Mouse (Mus musculus) liver, embryonic 14.5 days (tissue): ENCODE measurements around the gene Gpr183. TPM values are rescaled to one million over a fixed set of nuclear protein-coding genes. Genes with fewer than 3 reads are reported as not detected.

Source experiments
- ATAC-seq: fragments of 200-750 bp; cut with Nextera tagmentation; 2 replicates; pipeline ENCODE4 v1.8.0; 2017; ENCODE audit warnings: moderate number of reproducible peaks, mild to moderate bottlenecking, moderate library complexity; ENCODE audit not compliant: insufficient read depth
- DNase-seq, 3 experiments: peaks; one replicate each; pipeline ENCODE4 v3.0.0-alpha.2; 2012 to 2013; ENCODE audit warnings: low read depth in 3 of 3, low spot score in 3 of 3
- H3K27ac ChIP-seq: fragments of 300-500 bp; sonication (generic); 2 replicates; pipeline ENCODE4 v1.5.1; 2014; ENCODE audit warnings: moderate library complexity, mild to moderate bottlenecking, control low read depth, inconsistent platforms
- H3K27me3 ChIP-seq: fragments of 300-500 bp; sonication (generic); 2 replicates; pipeline ENCODE4 v1.6.1; 2014; ENCODE audit warnings: mild to moderate bottlenecking, low read length, moderate library complexity; ENCODE audit not compliant: control insufficient read depth, insufficient read depth
- H3K36me3 ChIP-seq: fragments of 300-500 bp; sonication (generic); replicated peaks from 2 replicates; pipeline ENCODE4 v1.6.1; 2014; ENCODE audit warnings: low read depth; ENCODE audit not compliant: control insufficient read depth, insufficient read depth
- H3K4me1 ChIP-seq, 2 experiments: fragments of 200-500 bp in 1 of 2; fragments of 300-500 bp in 1 of 2; sonication (generic) in 1 of 2; replicated peaks; 2 replicates each; pipeline ENCODE4 v1.6.1; 2012 to 2014; ENCODE audit warnings: antibody characterized with exemption in 1 of 2, inconsistent platforms in 1 of 2, low read length in 1 of 2; ENCODE audit not compliant: control insufficient read depth in 2 of 2, insufficient read depth in 2 of 2
- H3K4me2 ChIP-seq: fragments of 300-500 bp; sonication (generic); 2 replicates; pipeline ENCODE4 v1.6.1; 2014; ENCODE audit warnings: low read depth, mild to moderate bottlenecking, control low read depth, moderate library complexity
- H3K4me3 ChIP-seq, 2 experiments: fragments of 200-500 bp in 1 of 2; fragments of 300-500 bp in 1 of 2; sonication (generic) in 1 of 2; 2 replicates each; pipeline ENCODE4 v1.5.1; 2012 to 2014; ENCODE audit warnings: low read depth in 2 of 2, low read length in 2 of 2, mild to moderate bottlenecking in 2 of 2, control low read depth in 1 of 2, inconsistent platforms in 1 of 2, moderate library complexity in 1 of 2; ENCODE audit not compliant: insufficient read depth in 1 of 2
- H3K9ac ChIP-seq: fragments of 300-500 bp; sonication (generic); replicated peaks from 2 replicates; pipeline ENCODE4 v1.6.1; 2014; ENCODE audit warnings: mild to moderate bottlenecking, control low read depth, moderate library complexity
- H3K9me3 ChIP-seq: fragments of 300-500 bp; sonication (generic); 2 replicates; pipeline ENCODE4 v1.6.1; 2016; ENCODE audit warnings: low read length, mixed read lengths; ENCODE audit not compliant: control insufficient read depth
- CTCF ChIP-seq: IDR thresholded peaks from 2 replicates; pipeline ENCODE4 v1.5.1; 2016; ENCODE audit warnings: antibody characterized with exemption, low read depth, control low read depth
- EP300 ChIP-seq: IDR thresholded peaks from 2 replicates; pipeline ENCODE4 v1.6.1; 2016; ENCODE audit warnings: antibody characterized with exemption, low read depth
- WGBS: fragments of 180-500 bp; shearing (Covaris S2); extraction: QIAGEN DNeasy Blood & Tissue Kit; methylation state at CpG from one replicate; pipeline ENCODE4 v1.1.7; 2014; ENCODE audit not compliant: insufficient replicate concordance; 5-methylcytosine and 5-hydroxymethylcytosine counted together
- polyA plus RNA-seq, 2 experiments: library from polyadenylated mRNA; depleted of rRNA in 1 of 2; stranded (reverse) in 1 of 2; unstranded in 1 of 2; fragments of >200 nt; fragmentation: Nextera tagmentation in 1 of 2; extraction: Ambion mirVana in 1 of 2; gene quantifications; 2 replicates each; pipeline versions ENCODE4 v1.2.1 to v1.2.3; 2012 to 2014

Gene Gpr183
- polyA plus RNA-seq, 2 experiments, result 0.62 to 0.75 TPM

DNA sequence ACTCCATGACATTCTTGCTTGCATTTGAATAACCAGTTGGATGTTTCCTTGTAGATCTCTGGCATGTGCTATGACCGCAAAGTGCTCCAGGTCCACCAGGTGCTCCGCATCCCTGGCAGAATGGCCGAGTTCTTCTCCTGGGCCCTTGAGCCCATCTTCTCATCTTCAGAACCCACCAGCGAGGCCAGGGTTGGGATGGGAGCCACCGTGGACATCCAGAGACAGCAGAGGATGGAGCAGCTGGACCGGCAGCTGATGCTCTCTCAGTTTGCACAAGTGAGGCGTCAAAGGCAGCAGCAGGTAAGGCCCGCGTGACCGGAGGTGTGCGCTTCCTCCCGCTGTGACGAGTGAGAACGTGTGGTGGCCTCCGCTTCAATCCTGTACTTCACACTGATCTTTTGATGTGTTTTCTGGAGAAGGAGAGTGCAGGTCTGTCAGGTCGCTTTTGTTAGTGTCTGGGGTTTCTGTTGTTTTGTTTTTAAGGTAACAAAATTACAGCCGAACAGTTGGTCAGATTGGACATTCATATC lies 29.2 kb upstream of the Gpr183 start:
- WGBS, result 72% methylated on average over 17 of the region's 17 CpGs
- ATAC-seq, result no peak
- peaks cover 0 to 12% of the 10 kb centered on the region in 2 experiments; a peak in 2 of 4 replicates for H3K4me1 ChIP-seq
- no peak for TF ChIP-seq EP300
- TF ChIP-seq CTCF, result no peak
- no peak overlapping the region for H3K4me2 ChIP-seq
- no peak overlapping the region for H3K9ac ChIP-seq
- DNase-seq, result no peak
- H3K27me3 ChIP-seq, result no peaks in the 10 kb centered on the region
- no peaks in the 10 kb centered on the region for H3K9me3 ChIP-seq
- no peaks in the 10 kb centered on the region for H3K36me3 ChIP-seq
- no peak overlapping the region for H3K27ac ChIP-seq
- no peak overlapping the region for H3K4me3 ChIP-seq

DNA sequence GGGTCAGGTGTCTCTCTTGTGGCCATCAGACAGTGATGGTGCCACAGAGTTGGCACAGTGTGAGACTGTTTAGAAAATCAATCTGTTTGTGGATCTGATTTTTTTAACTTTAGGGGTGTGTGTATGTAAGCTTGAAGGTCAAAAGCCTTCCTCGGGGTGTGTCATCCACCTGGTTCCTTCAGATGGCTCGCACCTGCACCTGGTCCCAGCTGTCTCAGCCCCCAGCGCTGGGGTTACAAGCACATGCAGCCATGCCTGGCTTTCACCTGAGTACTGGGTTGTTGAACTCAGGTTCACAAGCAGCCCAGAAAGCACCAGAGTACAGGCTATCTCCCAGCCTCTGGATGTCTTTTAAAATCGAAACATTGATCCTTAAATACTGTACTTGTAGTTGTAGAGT lies 28.6 kb upstream of the Gpr183 start:
- TF ChIP-seq EP300, result no peak
- no peak for TF ChIP-seq CTCF
- Histone ChIP-seq H3K4me1 (peaks cover 0 to 15% of the 10 kb centered on the region in 2 experiments; a peak in 2 of 4 replicates), H3K27me3 (no peaks in the 10 kb centered on the region), H3K9me3 (no peaks in the 10 kb centered on the region), H3K4me2 (no peak overlapping the region), H3K4me3 (no peak overlapping the region), H3K27ac (no peak overlapping the region), H3K9ac (no peak overlapping the region), H3K36me3 (no peaks in the 10 kb centered on the region)
- DNase-seq (no peak), ATAC-seq (no peak)
- WGBS, result 70% methylated on average over 4 of the region's 4 CpGs

DNA sequence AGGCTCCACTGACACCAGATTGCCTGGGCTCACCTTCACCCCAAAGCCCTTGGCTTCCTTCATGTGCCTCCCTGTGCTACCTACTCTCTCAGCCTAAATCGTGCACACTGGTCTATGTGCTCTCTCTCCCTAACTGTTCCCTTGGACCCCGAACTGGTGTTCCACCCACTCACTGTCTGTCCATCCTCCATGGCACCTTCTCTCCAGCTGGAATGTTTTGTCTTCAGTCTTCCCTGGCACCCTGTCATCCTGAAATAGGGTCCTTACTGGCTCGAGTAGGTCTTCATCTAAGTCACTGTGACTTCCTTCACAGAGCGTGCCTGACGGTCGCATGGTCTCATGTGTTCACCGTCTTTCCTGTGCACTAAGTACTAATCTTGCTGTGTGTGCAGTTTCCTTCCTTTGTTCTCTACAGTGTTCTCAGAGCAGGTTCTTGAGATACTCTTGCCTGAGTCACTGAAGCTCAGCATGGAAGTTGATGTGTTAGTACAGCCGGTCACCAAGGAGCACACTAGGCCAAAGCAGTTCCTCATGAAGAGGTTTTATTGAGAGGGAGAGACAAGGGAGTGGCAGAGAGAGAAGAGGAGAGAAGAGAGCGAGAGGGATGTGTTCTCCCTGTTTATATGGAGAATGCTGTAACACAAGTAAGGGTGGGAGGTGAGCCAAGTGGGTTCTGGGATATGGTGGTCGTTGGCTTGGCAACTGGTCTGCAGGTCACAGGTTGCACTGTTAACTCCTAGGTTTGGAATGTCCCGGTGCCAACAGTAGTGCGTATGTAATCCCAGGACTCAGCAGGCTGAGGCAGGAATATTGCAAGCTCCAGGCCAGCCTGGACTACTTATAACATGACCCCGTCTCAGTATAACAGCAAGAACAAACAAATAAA lies 27.6 kb upstream of the Gpr183 start:
- Histone ChIP-seq H3K9ac (no peak overlapping the region), H3K27me3 (no peaks in the 10 kb centered on the region), H3K4me1 (peaks cover 0 to 16% of the 10 kb centered on the region in 2 experiments; a peak in 2 of 4 replicates), H3K4me2 (no peak overlapping the region), H3K36me3 (no peaks in the 10 kb centered on the region), H3K4me3 (no peak overlapping the region), H3K27ac (no peak overlapping the region), H3K9me3 (no peaks in the 10 kb centered on the region)
- 54% methylated on average over 13 of the region's 13 CpGs for WGBS
- TF ChIP-seq CTCF (no peak), EP300 (no peak)
- ATAC-seq, result peak; percentile 12; the same call in 1 of the 2 replicates
- no peak for DNase-seq

DNA sequence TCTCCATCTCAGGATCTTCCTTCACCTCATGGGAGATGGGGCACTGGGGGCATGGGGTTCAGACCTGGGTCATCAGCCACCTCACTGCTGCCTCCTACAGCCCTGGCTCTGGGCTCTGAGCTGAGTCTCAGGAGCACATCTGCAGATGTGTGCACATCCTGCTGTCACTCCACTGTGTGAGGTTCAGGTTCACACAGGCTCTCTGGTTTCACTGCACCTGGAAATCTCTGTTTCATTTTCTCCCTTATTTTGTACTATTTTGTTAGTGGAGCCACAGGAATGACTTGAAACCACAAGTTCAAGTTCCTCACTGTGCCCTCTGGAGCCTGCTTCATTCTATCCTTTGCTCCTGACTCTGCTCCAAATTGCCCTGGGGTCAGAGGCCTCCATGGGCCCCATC lies 26.9 kb upstream of the Gpr183 start:
- H3K9ac ChIP-seq, result no peak overlapping the region
- ATAC-seq, result no peak

DNA sequence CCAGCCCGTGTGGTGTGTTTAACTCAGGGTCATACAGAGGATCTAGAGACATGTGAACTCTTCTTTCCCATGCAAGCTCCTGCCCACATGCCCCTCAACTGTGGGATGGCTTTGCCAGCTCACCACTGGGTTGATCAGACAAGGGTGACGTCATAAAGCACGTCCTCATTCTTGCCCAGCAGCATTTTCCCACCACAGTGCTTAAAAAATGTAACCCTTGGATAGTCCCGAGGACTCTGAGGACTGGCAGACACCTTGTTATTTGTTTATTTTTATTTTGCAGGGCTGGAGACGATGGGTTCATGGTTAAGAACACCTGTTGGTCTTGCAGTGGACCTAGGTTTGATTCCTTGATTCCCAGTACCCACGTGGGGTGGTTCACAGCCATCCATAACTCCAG lies 25.9 kb upstream of the Gpr183 start:
- WGBS, result 67% methylated on average over 6 of the region's 6 CpGs
- Histone ChIP-seq H3K4me3 (no peak overlapping the region), H3K27ac (no peak overlapping the region)

More for the DNA sequence above, 26.9 kb upstream of the Gpr183 start:
- Histone ChIP-seq H3K36me3 (no peaks in the 10 kb centered on the region), H3K27me3 (no peaks in the 10 kb centered on the region), H3K4me3 (no peak overlapping the region), H3K4me2 (no peak overlapping the region), H3K27ac (no peak overlapping the region), H3K4me1 (peaks cover 0 to 16% of the 10 kb centered on the region in 2 experiments; a peak in 2 of 4 replicates), H3K9me3 (no peaks in the 10 kb centered on the region)
- TF ChIP-seq CTCF (no peak), EP300 (no peak)
- no peak for DNase-seq

More for the DNA sequence above, 25.9 kb upstream of the Gpr183 start:
- Histone ChIP-seq H3K4me2 (no peak overlapping the region), H3K4me1 (peaks cover 0 to 21% of the 10 kb centered on the region in 2 experiments; a peak in 2 of 4 replicates), H3K9ac (no peak overlapping the region), H3K27me3 (no peaks in the 10 kb centered on the region), H3K36me3 (no peaks in the 10 kb centered on the region), H3K9me3 (no peaks in the 10 kb centered on the region)
- ATAC-seq (no peak), DNase-seq (no peak)
- TF ChIP-seq EP300 (no peak), CTCF (no peak)
